Comparison of ENCODE assay signal across 8 mouse cellular contexts in genomic region chr5:53809115-53809991, GRCm38 (mm10). TPM values are rescaled to one million over a fixed set of nuclear protein-coding genes. Genes with fewer than 3 reads are reported as not detected.
DNase-seq lines count a peak whose midpoint lies in the region; ATAC-seq and TF ChIP-seq lines count a peak whose summit lies in the region.

Gene Tbc1d19, plus strand, starts transcription at chr5:53809606.

- no peak for TF ChIP-seq EP300 in liver, embryonic 14.5 days (IDR thresholded peaks at IDR 0.05; ENCODE audit: low read depth)

- H3K9me3 ChIP-seq in forebrain, embryonic 12.5 days, result no peaks in the 10 kb centered on the region
- no peaks in the 10 kb centered on the region for H3K9me3 ChIP-seq in heart, embryonic 16.5 days (replicated peaks; ENCODE audit: control insufficient read depth, low read length)
- H3K9me3 ChIP-seq in liver, embryonic 14.5 days (ENCODE audit: control insufficient read depth, low read length), result no peaks in the 10 kb centered on the region
- H3K9me3 ChIP-seq in stomach, embryonic 15.5 days, result no peaks in the 10 kb centered on the region

- peak within 1 kb of the TSS; percentile 70 for H3K4me2 ChIP-seq in forebrain, embryonic 12.5 days
- H3K4me2 ChIP-seq in heart, embryonic 16.5 days (ENCODE audit: low read depth, low read length), result peak within 1 kb of the TSS; percentile 80
- H3K4me2 ChIP-seq in liver, embryonic 14.5 days (ENCODE audit: low read depth), result peak within 1 kb of the TSS; percentile 74
- peak within 1 kb of the TSS; percentile 72 for H3K4me2 ChIP-seq in stomach, embryonic 15.5 days

- WGBS in forebrain, embryonic 12.5 days, result 6% methylated on average over 36 of the region's 36 CpGs
- 6% methylated on average over 36 of the region's 36 CpGs for WGBS in heart, embryonic 16.5 days
- WGBS in liver, embryonic 14.5 days (ENCODE audit: insufficient replicate concordance), result 6% methylated on average over 36 of the region's 36 CpGs
- 6% methylated on average over 36 of the region's 36 CpGs for WGBS in stomach, embryonic 15.5 days

- TF ChIP-seq CTCF in liver, embryonic 14.5 days (IDR thresholded peaks at IDR 0.05; ENCODE audit: low read depth), result no peak

- peak within 1 kb of the TSS; percentile 77 for H3K9ac ChIP-seq in forebrain, embryonic 12.5 days
- H3K9ac ChIP-seq in heart, embryonic 16.5 days (ENCODE audit: low read length), result peak within 1 kb of the TSS; percentile 86
- peak within 1 kb of the TSS; percentile 46 for H3K9ac ChIP-seq in liver, embryonic 14.5 days (replicated peaks)
- H3K9ac ChIP-seq in stomach, embryonic 15.5 days, result peak within 1 kb of the TSS; percentile 66

- H3K4me3 ChIP-seq in forebrain, embryonic 12.5 days (replicated peaks), result peak within 1 kb of the TSS; percentile 76
- H3K4me3 ChIP-seq in heart, embryonic 16.5 days (ENCODE audit: low read length), result peak within 1 kb of the TSS; percentile 94
- peak within 1 kb of the TSS; percentile 54 to 78 for H3K4me3 ChIP-seq in liver, embryonic 14.5 days (ENCODE audit: insufficient read depth in 1 of 2, low read depth in 2 of 2, low read length in 2 of 2)
- peak within 1 kb of the TSS; percentile 94 for H3K4me3 ChIP-seq in stomach, embryonic 15.5 days (replicated peaks)

- DNase-seq in CD8-positive naive resting alpha-beta T cell, adult 2 months (ENCODE audit: low read depth in 2 of 2, low spot score in 2 of 2), result peak; percentile 45
- peak; percentile 52 for DNase-seq in c-Kit-positive CD71-positive TER-119-positive erythroid progenitor cells, embryonic 14.5 days (ENCODE audit: low spot score)
- DNase-seq in kidney, postnatal 25 days, result peak; percentile 86 to 93
- DNase-seq in liver, embryonic 14.5 days (ENCODE audit: low read depth in 3 of 3, low spot score in 3 of 3), result peak; percentile 31 to 41 (median 41)
- peak; percentile 87 for DNase-seq in neural tube, embryonic 10.5 days (ENCODE audit: extremely low spot score, low spot score)

- H3K4me1 ChIP-seq in forebrain, embryonic 12.5 days, result peaks cover 18% of the 10 kb centered on the region
- H3K4me1 ChIP-seq in heart, embryonic 16.5 days (ENCODE audit: control insufficient read depth, insufficient read depth, low read length), result peaks cover 11% of the 10 kb centered on the region
- peaks cover 3 to 5% of the 10 kb centered on the region in 2 experiments; a peak in 2 of 4 replicates for H3K4me1 ChIP-seq in liver, embryonic 14.5 days (replicated peaks; ENCODE audit: control insufficient read depth in 2 of 2, insufficient read depth in 2 of 2, low read length in 1 of 2)
- peaks cover 4% of the 10 kb centered on the region for H3K4me1 ChIP-seq in stomach, embryonic 15.5 days

- 0 out of 2 replicates have a peak, but pooled peaks cover 6% of the 10 kb centered on the region for H3K27me3 ChIP-seq in forebrain, embryonic 12.5 days
- H3K27me3 ChIP-seq in heart, embryonic 16.5 days (ENCODE audit: control insufficient read depth, insufficient read depth, low read length), result no peaks in the 10 kb centered on the region
- no peaks in the 10 kb centered on the region for H3K27me3 ChIP-seq in liver, embryonic 14.5 days (ENCODE audit: control insufficient read depth, insufficient read depth, low read length)
- H3K27me3 ChIP-seq in stomach, embryonic 15.5 days (replicated peaks), result no peaks in the 10 kb centered on the region

- ATAC-seq in forebrain, embryonic 12.5 days (ENCODE audit: low FRiP score), result peak; percentile 98
- peak; percentile 97 for ATAC-seq in heart, embryonic 16.5 days (replicated peaks; ENCODE audit: extremely low read depth, insufficient read depth, low FRiP score)
- ATAC-seq in liver, embryonic 14.5 days (ENCODE audit: insufficient read depth), result peak; percentile 84
- peak; percentile 98 for ATAC-seq in stomach, embryonic 15.5 days (ENCODE audit: insufficient read depth, low FRiP score, low read depth)

- no peaks in the 10 kb centered on the region for H3K36me3 ChIP-seq in forebrain, embryonic 12.5 days (replicated peaks)
- H3K36me3 ChIP-seq in heart, embryonic 16.5 days (ENCODE audit: control insufficient read depth, insufficient read depth), result no peaks in the 10 kb centered on the region
- no peaks in the 10 kb centered on the region for H3K36me3 ChIP-seq in liver, embryonic 14.5 days (replicated peaks; ENCODE audit: control insufficient read depth, insufficient read depth, low read depth)
- no peaks in the 10 kb centered on the region for H3K36me3 ChIP-seq in stomach, embryonic 15.5 days

- H3K27ac ChIP-seq in forebrain, embryonic 12.5 days, result peak within 1 kb of the TSS; percentile 53
- peak within 1 kb of the TSS; percentile 43 for H3K27ac ChIP-seq in heart, embryonic 16.5 days (ENCODE audit: low read length)
- no peak within 1 kb of the TSS for H3K27ac ChIP-seq in liver, embryonic 14.5 days
- peak within 1 kb of the TSS; percentile 61; the same call in 1 of the 2 replicates for H3K27ac ChIP-seq in stomach, embryonic 15.5 days

RNA-seq across cellular contexts. Expression of gene Tbc1d19, which starts in this region (rescaled TPM):
- polyA plus RNA-seq in forebrain, embryonic 12.5 days (2016; fragmentation: Nextera tagmentation; extraction: Ambion mirVana), result 65.9 and 66.0 TPM in 2 replicates
- polyA plus RNA-seq in heart, embryonic 16.5 days (2015; fragmentation: Nextera tagmentation; extraction: Ambion mirVana), result 33.7 and 35.3 TPM in 2 replicates
- polyA plus RNA-seq in liver, embryonic 14.5 days (2012; rRNA removed), result 2.7 and 3.5 TPM in 2 replicates
- polyA plus RNA-seq in liver, embryonic 14.5 days (2014; fragmentation: Nextera tagmentation; extraction: Ambion mirVana), result 4.5 and 4.6 TPM in 2 replicates
- polyA plus RNA-seq in stomach, embryonic 15.5 days (2015; fragmentation: Nextera tagmentation; extraction: Ambion mirVana), result 36.7 and 44.9 TPM in 2 replicates
